Mouse (Mus musculus) left cerebral cortex, postnatal 36 days (tissue): ENCODE measurements around the gene Gm20816. TPM values are rescaled to one million over a fixed set of nuclear protein-coding genes. Genes with fewer than 3 reads are reported as not detected.
"Not testable (repeated sequence)": the region's sequence is repeated elsewhere in the genome, so short reads cannot be mapped to it uniquely, and the experiment has no call there.

Source experiments
- DNase-seq, 2 experiments: peaks; one replicate each; pipeline ENCODE4 v3.0.0; 2021 to 2022; ENCODE audit warnings: low spot score in 2 of 2, mixed read lengths in 1 of 2
- intact Hi-C: fragments of 180-260 bp; cut with DNase I; formaldehyde crosslinking; loops from one replicate; pipeline ENCODE4 v1.15.1; 2025
- total RNA-seq, 2 experiments: library from RNA; stranded (reverse); gene quantifications; 2 replicates each; pipeline ENCODE4 v1.2.3; 2021

The Gm20816 gene
- total RNA-seq: not detected

DNA sequence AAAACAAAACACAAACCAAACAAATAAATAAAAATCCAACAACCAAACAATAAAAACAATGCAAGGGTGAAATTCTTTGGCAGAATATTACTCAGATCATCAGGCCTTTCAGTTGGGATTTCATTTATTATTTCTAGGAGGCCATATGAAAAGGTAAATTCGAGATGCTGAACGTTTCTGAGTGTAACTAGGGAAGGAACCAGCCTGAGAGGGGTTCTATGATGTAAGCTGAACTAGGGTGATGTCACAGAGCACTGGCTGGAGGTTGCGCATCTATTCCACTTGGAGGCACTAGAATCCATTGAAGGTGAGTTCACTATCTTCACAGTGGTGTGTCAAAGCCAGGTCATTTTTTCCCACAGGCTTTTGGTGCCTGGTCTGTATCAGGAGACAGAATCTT, at the start of gene Gm20816:
Gm20816 (plus strand) TSS at position 301 of the 400 bp plus-strand sequence.
- DNase-seq, intact Hi-C loops: not testable (repeated sequence)

Other genes starting within 250 kb of the Gm20816 start
- not detected for gene Gm20937, start 243.1 kb upstream of the Gm20816 start, total RNA-seq